Mouse (Mus musculus): ENCODE results near the gene Zfp219. TPM values are rescaled to one million over a fixed set of nuclear protein-coding genes. Genes with fewer than 3 reads are reported as not detected.

The Zfp219 gene
- polyA plus RNA-seq, 1 experiment from 2014 or later: 51.6 TPM

DNA sequence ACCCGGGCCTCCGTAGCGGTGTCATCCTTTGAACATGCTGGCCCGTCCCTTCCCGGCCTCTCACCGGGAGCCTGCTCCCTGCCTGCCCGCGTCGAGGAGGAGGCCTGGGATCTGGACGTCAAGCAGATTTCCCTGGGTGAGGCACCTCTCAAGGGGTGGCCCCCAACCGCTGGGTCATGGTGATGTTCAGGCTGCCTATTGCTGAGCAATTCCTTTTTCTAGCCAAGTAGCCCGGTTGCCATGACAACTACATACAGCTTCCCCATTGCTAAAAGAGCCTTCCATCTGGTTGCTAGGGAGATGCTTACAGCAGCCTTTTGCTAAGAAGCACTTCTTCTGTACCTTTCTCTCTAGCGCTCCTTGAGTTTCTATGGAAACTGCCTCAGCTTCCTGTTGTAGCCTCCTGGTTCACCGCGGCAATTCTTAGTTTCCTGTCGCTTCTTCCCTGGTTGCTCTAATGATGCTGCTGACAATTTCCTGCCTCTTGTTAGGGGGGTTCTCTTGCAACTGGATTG is 16.5 kb downstream of the Zfp219 start:
- H3K4me3 ChIP-seq (ENCODE audit: low read depth, low read length): no peak overlapping the region
- H3K4me2 ChIP-seq (ENCODE audit: low read depth, severe bottlenecking): no peak overlapping the region
- H3K9me3 ChIP-seq (ENCODE audit: control insufficient read depth, low read length): no peaks in the 10 kb centered on the region
- WGBS: 52% methylated on average over 16 of the region's 16 CpGs
- no peaks in the 10 kb centered on the region for H3K27me3 ChIP-seq (ENCODE audit: control insufficient read depth, insufficient read depth, low read length)
- ATAC-seq (ENCODE audit: insufficient number of reproducible peaks, low FRiP score, low TSS enrichment, low read depth): no peak
- no peak for DNase-seq (ENCODE audit: low spot score)
- H3K27ac ChIP-seq (replicated peaks; ENCODE audit: low read depth, low read length): no peak overlapping the region; the same call in 1 of the 2 replicates
- H3K9ac ChIP-seq (ENCODE audit: low read length): no peak overlapping the region; the same call in 1 of the 2 replicates
- peaks cover 4% of the 10 kb centered on the region for H3K4me1 ChIP-seq (ENCODE audit: control insufficient read depth, insufficient read depth, low read length)
- H3K36me3 ChIP-seq (ENCODE audit: control insufficient read depth, insufficient read depth, low read length): peaks cover 34% of the 10 kb centered on the region

DNA sequence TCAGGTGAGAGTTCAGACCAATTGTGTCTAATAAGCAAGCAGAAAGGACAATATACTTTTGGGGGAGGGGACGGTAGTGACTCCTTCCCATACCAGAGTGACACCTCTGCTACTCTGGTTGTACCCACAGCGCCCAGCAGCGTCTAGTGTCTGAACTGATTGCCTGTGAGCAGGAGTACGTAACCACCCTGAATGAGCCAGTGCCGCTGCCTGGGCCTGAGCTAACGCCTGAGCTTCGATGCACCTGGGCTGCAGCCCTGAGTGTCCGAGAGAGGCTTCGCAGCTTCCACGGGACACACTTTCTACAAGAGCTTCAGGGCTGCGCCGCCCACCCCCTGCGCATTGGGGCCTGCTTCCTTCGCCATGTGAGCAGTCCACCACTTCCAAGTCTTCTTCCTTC is 23.1 kb downstream of the Zfp219 start:
- peaks cover 29% of the 10 kb centered on the region for H3K36me3 ChIP-seq (ENCODE audit: control insufficient read depth, insufficient read depth, low read length)
- no peaks in the 10 kb centered on the region for H3K4me1 ChIP-seq (ENCODE audit: control insufficient read depth, insufficient read depth, low read length)
- no peak overlapping the region for H3K4me2 ChIP-seq (ENCODE audit: low read depth, severe bottlenecking)
- 88% methylated on average over 14 of the region's 14 CpGs for WGBS
- DNase-seq (ENCODE audit: low spot score): no peak
- no peak overlapping the region for H3K4me3 ChIP-seq (ENCODE audit: low read depth, low read length)
- no peaks in the 10 kb centered on the region for H3K9me3 ChIP-seq (ENCODE audit: control insufficient read depth, low read length)
- H3K9ac ChIP-seq (ENCODE audit: low read length): no peak overlapping the region
- no peaks in the 10 kb centered on the region for H3K27me3 ChIP-seq (ENCODE audit: control insufficient read depth, insufficient read depth, low read length)
- ATAC-seq (ENCODE audit: insufficient number of reproducible peaks, low FRiP score, low TSS enrichment, low read depth): no peak
- H3K27ac ChIP-seq (replicated peaks; ENCODE audit: low read depth, low read length): no peak overlapping the region

DNA sequence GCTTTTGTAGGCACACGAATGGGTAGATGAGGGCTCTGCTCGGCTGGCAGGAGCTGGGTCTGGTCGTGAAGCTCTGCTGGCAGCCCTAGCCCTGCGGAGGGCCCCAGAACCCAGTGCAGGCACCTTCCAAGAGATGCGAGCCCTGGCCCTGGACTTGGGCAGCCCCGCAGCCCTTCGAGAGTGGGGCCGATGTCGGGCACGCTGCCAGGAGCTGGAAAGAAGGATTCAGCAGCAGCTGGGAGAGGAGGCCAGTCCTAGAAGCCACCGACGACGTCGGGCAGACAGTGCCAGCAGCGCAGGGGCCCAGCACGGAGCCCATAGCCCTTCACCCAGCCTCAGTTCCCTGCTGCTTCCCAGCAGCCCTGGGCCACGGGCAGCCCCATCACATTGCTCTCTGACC is 23.7 kb downstream of the Zfp219 start:
- H3K4me2 ChIP-seq (ENCODE audit: low read depth, severe bottlenecking): no peak overlapping the region
- H3K27ac ChIP-seq (replicated peaks; ENCODE audit: low read depth, low read length): no peak overlapping the region
- peaks cover 33% of the 10 kb centered on the region for H3K36me3 ChIP-seq (ENCODE audit: control insufficient read depth, insufficient read depth, low read length)
- H3K27me3 ChIP-seq (ENCODE audit: control insufficient read depth, insufficient read depth, low read length): no peaks in the 10 kb centered on the region
- no peaks in the 10 kb centered on the region for H3K9me3 ChIP-seq (ENCODE audit: control insufficient read depth, low read length)
- H3K9ac ChIP-seq (ENCODE audit: low read length): no peak overlapping the region
- H3K4me1 ChIP-seq (ENCODE audit: control insufficient read depth, insufficient read depth, low read length): no peaks in the 10 kb centered on the region
- 79% methylated on average over 17 of the region's 17 CpGs for WGBS
- DNase-seq (ENCODE audit: low spot score) (no peak), ATAC-seq (ENCODE audit: insufficient number of reproducible peaks, low FRiP score, low TSS enrichment, low read depth) (no peak)
- no peak overlapping the region for H3K4me3 ChIP-seq (ENCODE audit: low read depth, low read length)

DNA sequence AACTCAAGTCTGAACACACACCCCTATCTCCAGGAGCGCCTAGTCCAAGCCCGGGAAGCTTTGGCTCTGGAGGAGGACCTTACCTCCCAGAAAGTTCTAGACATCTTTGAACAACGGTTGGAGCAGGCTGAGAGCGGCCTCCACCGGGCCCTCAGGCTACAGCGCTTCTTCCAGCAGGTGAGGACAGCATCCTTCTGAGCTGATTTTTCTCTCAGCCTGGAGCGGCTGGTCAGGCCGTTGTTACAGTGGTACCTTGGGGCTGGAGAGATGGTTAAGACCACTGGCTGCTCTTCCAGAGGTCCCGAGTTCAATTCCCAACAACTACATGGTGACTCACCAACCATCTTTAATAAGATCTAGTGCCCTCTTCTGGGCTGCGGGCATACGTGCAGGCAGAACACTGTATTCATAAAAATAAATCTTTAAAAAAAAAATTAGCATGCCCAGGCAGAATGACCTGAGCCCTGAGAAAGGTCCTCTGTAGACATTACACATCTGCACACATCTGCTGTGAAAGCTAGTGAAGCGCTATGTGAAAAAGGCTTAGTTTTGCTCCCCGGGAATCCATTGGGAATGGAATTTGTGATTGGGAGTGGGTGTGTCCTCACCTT is 24.2 kb downstream of the Zfp219 start:
- H3K36me3 ChIP-seq (ENCODE audit: control insufficient read depth, insufficient read depth, low read length): peaks cover 38% of the 10 kb centered on the region
- no peak overlapping the region for H3K4me2 ChIP-seq (ENCODE audit: low read depth, severe bottlenecking)
- H3K27me3 ChIP-seq (ENCODE audit: control insufficient read depth, insufficient read depth, low read length): no peaks in the 10 kb centered on the region
- H3K4me1 ChIP-seq (ENCODE audit: control insufficient read depth, insufficient read depth, low read length): no peaks in the 10 kb centered on the region
- ATAC-seq (ENCODE audit: insufficient number of reproducible peaks, low FRiP score, low TSS enrichment, low read depth): no peak
- WGBS: 87% methylated on average over 13 of the region's 13 CpGs
- no peak for DNase-seq (ENCODE audit: low spot score)
- no peak overlapping the region for H3K27ac ChIP-seq (replicated peaks; ENCODE audit: low read depth, low read length)
- H3K4me3 ChIP-seq (ENCODE audit: low read depth, low read length): no peak overlapping the region
- no peaks in the 10 kb centered on the region for H3K9me3 ChIP-seq (ENCODE audit: control insufficient read depth, low read length)
- no peak overlapping the region for H3K9ac ChIP-seq (ENCODE audit: low read length)

DNA sequence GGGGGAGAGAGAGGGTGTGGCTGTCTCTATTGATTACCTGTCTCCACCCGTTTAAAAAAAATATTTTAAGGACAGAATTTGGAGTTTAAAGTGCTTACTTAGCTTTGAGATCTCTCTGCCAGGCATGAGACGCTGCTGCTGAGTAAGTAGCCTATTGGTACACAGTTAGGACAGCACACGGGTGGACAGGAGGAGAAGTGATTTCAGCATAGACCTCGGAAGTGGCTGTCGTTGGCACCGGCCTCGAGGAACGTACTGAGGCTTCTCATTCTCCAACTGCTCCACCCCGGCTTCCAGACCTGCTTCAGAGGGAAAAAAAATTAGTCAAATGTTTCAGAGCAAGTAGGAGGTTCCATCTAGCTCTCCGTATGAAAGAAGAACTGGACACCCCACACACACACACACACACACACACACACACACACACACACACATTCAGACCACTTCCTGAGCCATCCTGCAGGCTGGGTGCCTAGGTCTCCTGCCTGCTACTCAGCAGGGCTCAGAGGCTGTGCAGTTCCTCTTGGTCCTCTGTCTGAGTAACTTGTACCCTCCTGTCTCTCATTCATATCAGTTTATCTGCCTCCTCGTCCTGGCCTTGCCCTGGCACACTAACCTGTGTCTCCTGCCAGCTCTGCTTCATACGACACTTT is 25.2 kb downstream of the Zfp219 start:
- ATAC-seq (ENCODE audit: insufficient number of reproducible peaks, low FRiP score, low TSS enrichment, low read depth) (no peak), DNase-seq (ENCODE audit: low spot score) (no peak)
- Histone ChIP-seq H3K9me3 (ENCODE audit: control insufficient read depth, low read length) (no peaks in the 10 kb centered on the region), H3K4me1 (ENCODE audit: control insufficient read depth, insufficient read depth, low read length) (no peaks in the 10 kb centered on the region), H3K27ac (replicated peaks; ENCODE audit: low read depth, low read length) (no peak overlapping the region), H3K9ac (ENCODE audit: low read length) (no peak overlapping the region), H3K4me3 (ENCODE audit: low read depth, low read length) (no peak overlapping the region), H3K36me3 (ENCODE audit: control insufficient read depth, insufficient read depth, low read length) (peaks cover 44% of the 10 kb centered on the region), H3K4me2 (ENCODE audit: low read depth, severe bottlenecking) (no peak overlapping the region), H3K27me3 (ENCODE audit: control insufficient read depth, insufficient read depth, low read length) (no peaks in the 10 kb centered on the region)
- WGBS: 85% methylated on average over 12 of the region's 12 CpGs

DNA sequence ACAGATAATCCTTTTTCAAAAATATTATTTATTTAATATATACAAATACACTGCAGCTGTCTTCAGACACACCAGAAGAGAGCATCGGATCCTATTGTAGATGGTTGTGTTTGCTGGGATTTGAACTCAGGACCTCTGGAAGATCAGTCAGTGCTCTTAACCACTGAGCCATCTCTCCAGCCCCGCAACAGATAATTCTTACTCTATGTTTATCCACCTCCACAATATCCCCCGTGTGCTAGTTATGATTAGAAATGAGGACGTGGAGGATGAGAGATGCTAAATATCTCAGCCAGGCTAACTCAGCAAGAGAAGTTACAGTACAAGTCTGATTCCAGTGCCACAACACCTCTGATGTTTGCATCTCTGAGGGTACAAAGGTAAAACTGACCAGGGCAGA is 26.1 kb downstream of the Zfp219 start:
- ATAC-seq (ENCODE audit: insufficient number of reproducible peaks, low FRiP score, low TSS enrichment, low read depth): no peak
- Histone ChIP-seq H3K4me2 (ENCODE audit: low read depth, severe bottlenecking) (no peak overlapping the region), H3K4me3 (ENCODE audit: low read depth, low read length) (no peak overlapping the region), H3K36me3 (ENCODE audit: control insufficient read depth, insufficient read depth, low read length) (peaks cover 45% of the 10 kb centered on the region), H3K27ac (replicated peaks; ENCODE audit: low read depth, low read length) (no peak overlapping the region), H3K9ac (ENCODE audit: low read length) (no peak overlapping the region), H3K4me1 (ENCODE audit: control insufficient read depth, insufficient read depth, low read length) (no peaks in the 10 kb centered on the region), H3K9me3 (ENCODE audit: control insufficient read depth, low read length) (no peaks in the 10 kb centered on the region), H3K27me3 (ENCODE audit: control insufficient read depth, insufficient read depth, low read length) (no peaks in the 10 kb centered on the region)
- DNase-seq (ENCODE audit: low spot score): no peak
- 94% methylated on average over 4 of the region's 4 CpGs for WGBS

DNA sequence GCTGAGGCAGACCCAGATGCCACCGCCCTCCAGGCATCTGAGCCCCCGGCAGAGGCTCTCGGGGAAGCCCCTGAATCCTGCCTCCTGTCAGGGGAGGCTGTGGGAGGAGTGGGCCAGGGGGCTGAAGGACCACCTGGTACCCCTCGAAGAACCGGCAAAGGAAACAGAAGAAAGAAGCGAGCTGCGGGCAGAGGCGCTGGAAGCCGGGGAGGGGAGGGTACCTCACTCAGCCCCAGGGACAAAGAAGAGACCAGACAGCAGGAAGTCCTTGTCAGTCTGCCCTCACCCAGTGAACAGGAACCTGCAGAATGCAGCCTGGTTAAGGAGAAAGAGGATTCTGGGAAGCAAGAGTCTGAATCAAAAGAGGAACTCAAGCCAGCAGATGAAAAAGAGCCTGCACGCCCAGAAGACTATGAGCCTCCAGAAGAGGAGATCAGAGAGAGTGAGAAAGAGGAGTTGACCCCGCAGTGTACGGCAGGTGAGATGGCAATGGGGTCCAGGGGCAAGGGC is 31.0 kb downstream of the Zfp219 start:
- no peak for DNase-seq (ENCODE audit: low spot score)

DNA sequence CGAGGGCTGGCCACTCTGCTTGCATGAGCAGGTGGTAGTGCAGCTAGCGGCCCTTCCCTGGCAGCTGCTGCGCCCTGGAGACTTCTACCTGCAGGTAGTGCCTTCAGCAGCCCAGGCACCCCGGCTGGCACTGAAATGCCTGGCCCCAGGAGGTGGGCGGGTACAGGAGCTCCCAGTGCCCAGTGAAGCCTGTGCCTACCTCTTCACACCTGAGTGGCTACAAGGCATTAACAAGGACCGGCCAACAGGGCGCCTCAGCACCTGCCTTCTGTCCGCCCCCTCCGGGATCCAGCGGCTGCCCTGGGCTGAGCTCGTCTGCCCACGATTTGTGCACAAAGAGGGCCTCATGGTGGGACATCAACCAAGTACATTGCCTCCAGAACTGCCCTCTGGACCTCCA is 31.8 kb downstream of the Zfp219 start:
- Histone ChIP-seq H3K4me3 (ENCODE audit: low read depth, low read length) (no peak overlapping the region), H3K9ac (ENCODE audit: low read length) (no peak overlapping the region), H3K9me3 (ENCODE audit: control insufficient read depth, low read length) (no peaks in the 10 kb centered on the region), H3K27me3 (ENCODE audit: control insufficient read depth, insufficient read depth, low read length) (no peaks in the 10 kb centered on the region), H3K27ac (replicated peaks; ENCODE audit: low read depth, low read length) (no peak overlapping the region), H3K4me1 (ENCODE audit: control insufficient read depth, insufficient read depth, low read length) (peaks cover 14% of the 10 kb centered on the region), H3K36me3 (ENCODE audit: control insufficient read depth, insufficient read depth, low read length) (peaks cover 30% of the 10 kb centered on the region), H3K4me2 (ENCODE audit: low read depth, severe bottlenecking) (no peak overlapping the region)
- ATAC-seq (ENCODE audit: insufficient number of reproducible peaks, low FRiP score, low TSS enrichment, low read depth) (no peak), DNase-seq (ENCODE audit: low spot score) (peak; percentile 19)
- WGBS: 77% methylated on average over 12 of the region's 12 CpGs

More for the DNA sequence above, 31.0 kb downstream of the Zfp219 start:
- Histone ChIP-seq H3K9ac (ENCODE audit: low read length) (0 out of 2 replicates have a peak overlapping the region, but pooled peaks have one; percentile 22), H3K27me3 (ENCODE audit: control insufficient read depth, insufficient read depth, low read length) (no peaks in the 10 kb centered on the region), H3K4me3 (ENCODE audit: low read depth, low read length) (no peak overlapping the region), H3K9me3 (ENCODE audit: control insufficient read depth, low read length) (no peaks in the 10 kb centered on the region), H3K4me1 (ENCODE audit: control insufficient read depth, insufficient read depth, low read length) (peaks cover 11% of the 10 kb centered on the region), H3K27ac (replicated peaks; ENCODE audit: low read depth, low read length) (no peak overlapping the region), H3K36me3 (ENCODE audit: control insufficient read depth, insufficient read depth, low read length) (peaks cover 30% of the 10 kb centered on the region), H3K4me2 (ENCODE audit: low read depth, severe bottlenecking) (no peak overlapping the region)
- no peak for ATAC-seq (ENCODE audit: insufficient number of reproducible peaks, low FRiP score, low TSS enrichment, low read depth)
- WGBS: 75% methylated on average over 12 of the region's 12 CpGs

All from limb, embryonic 11.5 days (tissue).